In the genomic region with DNA sequence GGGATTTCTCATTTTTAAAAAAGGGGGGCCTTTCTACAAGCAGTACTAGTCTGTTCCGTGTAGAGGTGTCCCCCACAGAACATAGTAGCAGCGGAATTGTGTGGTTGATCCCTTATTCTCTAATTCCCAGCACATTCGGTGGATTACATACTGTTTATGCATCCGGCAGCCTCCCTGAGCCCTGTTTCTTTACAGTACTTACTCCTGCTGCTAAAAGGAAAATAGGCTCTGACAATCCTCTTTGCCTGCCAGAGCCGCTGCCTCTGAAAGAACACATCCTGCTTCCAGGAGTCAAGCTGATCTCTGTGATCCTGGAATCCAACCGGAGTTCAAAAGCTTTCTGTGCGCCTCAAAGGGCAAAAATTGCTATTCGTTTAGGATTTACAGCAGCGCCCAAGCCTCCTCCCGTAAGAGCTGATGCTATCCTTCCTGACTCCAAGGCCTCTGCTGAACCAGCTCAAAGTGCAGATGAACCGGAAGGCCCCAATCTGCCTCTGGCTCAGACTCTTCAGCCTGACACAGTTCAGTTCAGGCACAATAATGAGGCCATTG, we compare ENCODE assay signal across 9 mouse cellular contexts.
A peak's percentile ranks its signal among the peaks of the same experiment; 100 is the strongest.
DNase-seq lines count a peak whose midpoint lies in the region; ATAC-seq and TF ChIP-seq lines count a peak whose summit lies in the region.
"Had no signal": no experiment of that assay in that cellular context is flagged by ENCODE, and none has a peak within 500 bp of the region (broad histone marks: within the 10 kb centered on the region; RNA-seq: fewer than 3 reads in every experiment).

No protein-coding gene starts in this region.

- H3K27me3 ChIP-seq in hindbrain, embryonic 15.5 days, result no peaks in the 10 kb centered on the region

- no peak overlapping the region for H3K9ac ChIP-seq in hindbrain, embryonic 15.5 days

- no peaks in the 10 kb centered on the region for H3K9me3 ChIP-seq in hindbrain, embryonic 15.5 days

- 5% methylated on average over 11 of the region's 11 CpGs for WGBS in hindbrain, embryonic 15.5 days

- H3K4me3 ChIP-seq in gastrocnemius, adult 2 months, result no peak overlapping the region
- H3K4me3 ChIP-seq in hindbrain, embryonic 15.5 days, result no peak overlapping the region
- H3K4me3 ChIP-seq: erythroblast, embryonic 14.5 days had no signal

- TF ChIP-seq CTCF in gastrocnemius, adult 2 months (IDR thresholded peaks at IDR 0.05), result no peak

- peak; percentile 17 for DNase-seq in gastrocnemius, adult 2 months
- no peak for DNase-seq in gastrocnemius, adult 18-20 months (ENCODE audit: low spot score)
- DNase-seq in embryo, embryonic 11 days, result peak; percentile 63
- peak; percentile 18 to 22 for DNase-seq in left cerebral cortex, postnatal 36 days (ENCODE audit: low spot score in 2 of 2)
- DNase-seq in right cerebral cortex, adult 18-20 months, result peak; percentile 35
- no peak for DNase-seq in thymus, postnatal 36 days
- DNase-seq in heart, postnatal 25 days (ENCODE audit: low spot score), result no peak

- no peak overlapping the region for H3K27ac ChIP-seq in gastrocnemius, adult 2 months
- H3K27ac ChIP-seq in hindbrain, embryonic 15.5 days (replicated peaks), result peak overlapping the region; percentile 80

- ATAC-seq in hindbrain, embryonic 15.5 days (ENCODE audit: low FRiP score, low read depth), result peak; percentile 91

- peak overlapping the region; percentile 36 for H3K4me2 ChIP-seq in hindbrain, embryonic 15.5 days

- H3K36me3 ChIP-seq in hindbrain, embryonic 15.5 days, result no peaks in the 10 kb centered on the region

- intact Hi-C loops in gastrocnemius, adult 2 months (cut with DNase I), result no loop called here
- intact Hi-C loops in left cerebral cortex, postnatal 36 days (cut with DNase I), result no loop called here
- intact Hi-C loops in heart, postnatal 25 days (cut with DNase I), result no loop called here

- peaks cover 20% of the 10 kb centered on the region for H3K4me1 ChIP-seq in hindbrain, embryonic 15.5 days (replicated peaks)

Comparison
In these comparisons a context has a peak if more than half of its experiments do, and no peak if none do; other contexts are left out.
1. DNase-seq: peak in gastrocnemius, adult 2 months (single experiment), embryo, embryonic 11 days (single experiment), left cerebral cortex, postnatal 36 days (2 of 2) and right cerebral cortex, adult 18-20 months (single experiment); none in gastrocnemius, adult 18-20 months (single experiment), thymus, postnatal 36 days (0 of 2) and heart, postnatal 25 days (single experiment).